Mouse (Mus musculus): ENCODE data around the gene Eif2ak4.

Gene Eif2ak4

GRCm38 (mm10) chr2:118464450-118464849 lies 76.0 kb downstream of the Eif2ak4 start:
- no peak for DNase-seq (ENCODE audit: low spot score)

- DNase-seq (ENCODE audit: low spot score): no peak
These were observed 77.5 kb downstream of the Eif2ak4 start for GRCm38 (mm10) chr2:118465894-118466293.

- no peak for DNase-seq (ENCODE audit: low spot score)
These were observed 78.2 kb downstream of the Eif2ak4 start for GRCm38 (mm10) chr2:118466601-118467000.

- DNase-seq (ENCODE audit: low spot score): no peak
These were observed 79.9 kb downstream of the Eif2ak4 start for GRCm38 (mm10) chr2:118468354-118468753.

GRCm38 (mm10) chr2:118478833-118479549 lies 90.6 kb downstream of the Eif2ak4 start:
- DNase-seq (ENCODE audit: low spot score): peak; percentile 23

GRCm38 (mm10) chr2:118479550-118479909 lies 91.1 kb downstream of the Eif2ak4 start, which contains the start of gene Srp14:
Gene Srp14 (minus strand): TSS chr2:118479711.
- DNase-seq (ENCODE audit: low spot score): peak; percentile 96

- DNase-seq (ENCODE audit: low spot score): no peak
These were observed 92.5 kb downstream of the Eif2ak4 start for GRCm38 (mm10) chr2:118480886-118481285.

- DNase-seq (ENCODE audit: low spot score): no peak
These were observed 94.6 kb downstream of the Eif2ak4 start for GRCm38 (mm10) chr2:118483032-118483431.

GRCm38 (mm10) chr2:118484386-118484898 lies 96.0 kb downstream of the Eif2ak4 start:
- DNase-seq (ENCODE audit: low spot score): no peak

- DNase-seq (ENCODE audit: low spot score): no peak
These were observed 97.0 kb downstream of the Eif2ak4 start for GRCm38 (mm10) chr2:118485415-118485814.

- DNase-seq (ENCODE audit: low spot score): peak; percentile 68
These were observed 98.5 kb downstream of the Eif2ak4 start for GRCm38 (mm10) chr2:118486933-118487332.

- peak; percentile 26 for DNase-seq (ENCODE audit: low spot score)
These were observed 99.4 kb downstream of the Eif2ak4 start for GRCm38 (mm10) chr2:118487806-118488205.

GRCm38 (mm10) chr2:118490241-118491091 lies 102.0 kb downstream of the Eif2ak4 start:
- DNase-seq (ENCODE audit: low spot score): peak; percentile 70

- no peak for DNase-seq (ENCODE audit: low spot score)
These were observed 102.9 kb downstream of the Eif2ak4 start for GRCm38 (mm10) chr2:118491281-118491731.

GRCm38 (mm10) chr2:118491741-118492395 lies 103.5 kb downstream of the Eif2ak4 start:
- no peak for DNase-seq (ENCODE audit: low spot score)

GRCm38 (mm10) chr2:118495024-118495423 lies 106.6 kb downstream of the Eif2ak4 start:
- no peak for DNase-seq (ENCODE audit: low spot score)

- DNase-seq (ENCODE audit: low spot score): no peak
These were observed 109.5 kb downstream of the Eif2ak4 start for GRCm38 (mm10) chr2:118497890-118498289.

GRCm38 (mm10) chr2:118498476-118498875 lies 110.1 kb downstream of the Eif2ak4 start:
- no peak for DNase-seq (ENCODE audit: low spot score)

GRCm38 (mm10) chr2:118499135-118499961 lies 110.9 kb downstream of the Eif2ak4 start:
- peak; percentile 45 for DNase-seq (ENCODE audit: low spot score)

GRCm38 (mm10) chr2:118500191-118500590 lies 111.8 kb downstream of the Eif2ak4 start:
- DNase-seq (ENCODE audit: low spot score): no peak

- DNase-seq (ENCODE audit: low spot score): peak; percentile 53
These were observed 118.7 kb downstream of the Eif2ak4 start for GRCm38 (mm10) chr2:118507126-118507525.

Data from MN1 (cell line).